Mouse (Mus musculus) urinary bladder, postnatal 25 days (tissue): ENCODE data around the gene Fut1.

Source experiments
- DNase-seq: peaks from one replicate; pipeline ENCODE4 v3.0.0; 2022; ENCODE audit warnings: low spot score

Fut1 gene

GRCm38 (mm10) chr7:45617042-45617695, at the start of gene Fut1:
Gene Fut1 (plus strand): TSS chr7:45617289.
- DNase-seq = no peak

- DNase-seq = peak; percentile 77
Measured at GRCm38 (mm10) chr7:45567780-45568516, 49.1 kb upstream of the Fut1 start.

GRCm38 (mm10) chr7:45568601-45569473, 48.3 kb upstream of the Fut1 start:
- DNase-seq = no peak

GRCm38 (mm10) chr7:45570103-45570741, 46.9 kb upstream of the Fut1 start, which contains the start of gene Bcat2:
Gene Bcat2 (plus strand): TSS chr7:45570153.
- DNase-seq = peak; percentile 64

GRCm38 (mm10) chr7:45571966-45572365, 45.1 kb upstream of the Fut1 start:
- DNase-seq = no peak

GRCm38 (mm10) chr7:45573954-45574353, 43.1 kb upstream of the Fut1 start:
- DNase-seq = no peak

- no peak for DNase-seq
Measured at GRCm38 (mm10) chr7:45574472-45575379, 42.4 kb upstream of the Fut1 start.

GRCm38 (mm10) chr7:45585923-45586322, 31.2 kb upstream of the Fut1 start:
- DNase-seq = no peak

- no peak for DNase-seq
Measured at GRCm38 (mm10) chr7:45587631-45588592, 29.2 kb upstream of the Fut1 start.

- DNase-seq = peak; percentile 86
Measured at GRCm38 (mm10) chr7:45589173-45589572, 27.9 kb upstream of the Fut1 start.

- DNase-seq = no peak
Measured at GRCm38 (mm10) chr7:45589898-45590297, 27.2 kb upstream of the Fut1 start.

GRCm38 (mm10) chr7:45590874-45591273, 26.2 kb upstream of the Fut1 start:
- DNase-seq = no peak

- DNase-seq = no peak
Measured at GRCm38 (mm10) chr7:45591880-45592279, 25.2 kb upstream of the Fut1 start.

- peak; percentile 69 for DNase-seq
Measured at GRCm38 (mm10) chr7:45593118-45593815, 23.8 kb upstream of the Fut1 start.

GRCm38 (mm10) chr7:45595176-45595575, 21.9 kb upstream of the Fut1 start:
- DNase-seq = no peak

GRCm38 (mm10) chr7:45596107-45596506, 21.0 kb upstream of the Fut1 start:
- no peak for DNase-seq

GRCm38 (mm10) chr7:45597013-45597412, 20.1 kb upstream of the Fut1 start:
- no peak for DNase-seq

GRCm38 (mm10) chr7:45597527-45597926, 19.6 kb upstream of the Fut1 start:
- no peak for DNase-seq
